Mouse (Mus musculus) heart, postnatal 0 days (tissue): ENCODE data around the gene Pex14.
"Not testable (repeated sequence)": the region's sequence is repeated elsewhere in the genome, so short reads cannot be mapped to it uniquely, and the experiment has no call there.

ENCODE experiments used
- CTCF ChIP-seq: IDR thresholded peaks from 2 replicates; pipeline ENCODE4 v1.5.1; 2016; ENCODE audit warnings: antibody characterized with exemption, control low read depth, low read depth
- EP300 ChIP-seq: IDR thresholded peaks from 2 replicates; pipeline ENCODE4 v1.6.1; 2016; ENCODE audit warnings: antibody characterized with exemption, low read depth

GRCm38 (mm10) chr4:149119978-149120562 is 20.4 kb upstream of the Pex14 start:
- not testable (repeated sequence) for TF ChIP-seq EP300, CTCF
